Mouse (Mus musculus): ENCODE data around the gene Lif.

- no peak for TF ChIP-seq CTCF (IDR thresholded peaks at IDR 0.05; ENCODE audit: low read depth)
- TF ChIP-seq EP300 (IDR thresholded peaks at IDR 0.05; ENCODE audit: low read depth) = no peak
These were observed at the start of gene Lif for GRCm38 (mm10) chr11:4256846-4257607.

Measured in liver, embryonic 14.5 days (tissue).